Mouse (Mus musculus): Measurements from ENCODE around the gene Lrrc31. TPM values are rescaled to one million over a fixed set of nuclear protein-coding genes. Genes with fewer than 3 reads are reported as not detected.

Gene Lrrc31
- total and polyA plus RNA-seq, 2 experiments = not detected

- H3K4me1 ChIP-seq (ENCODE audit: control insufficient read depth, insufficient read depth, low read length) = no peaks in the 10 kb centered on the region
- no peak overlapping the region for H3K4me3 ChIP-seq (ENCODE audit: insufficient read depth, low read depth, low read length)
- 84% methylated on average over 2 of the region's 2 CpGs for WGBS
- H3K9ac ChIP-seq (ENCODE audit: low read depth, low read length) = no peak overlapping the region
- no peak for TF ChIP-seq CTCF (IDR thresholded peaks at IDR 0.05; ENCODE audit: low read depth, low read length)
- no peak for TF ChIP-seq POLR2A (IDR thresholded peaks at IDR 0.05; ENCODE audit: extremely low read depth, insufficient read depth, low read length)
- no peaks in the 10 kb centered on the region for H3K79me2 ChIP-seq (ENCODE audit: control insufficient read depth, insufficient read depth, low read length)
- H3K27ac ChIP-seq (replicated peaks; ENCODE audit: insufficient read depth, low read depth, low read length) = no peak overlapping the region
- DNase-seq (ENCODE audit: extremely low read depth, low read depth, low spot score) = no peak
- H3K36me3 ChIP-seq (ENCODE audit: control insufficient read depth, insufficient read depth, low read length) = no peaks in the 10 kb centered on the region
- no peaks in the 10 kb centered on the region for H3K27me3 ChIP-seq (ENCODE audit: control insufficient read depth, insufficient read depth, low read length)
These were observed 22.8 kb upstream of the Lrrc31 start for GRCm38 (mm10) chr3:30722461-30722860.

GRCm38 (mm10) chr3:30722036-30722435 is 22.4 kb upstream of the Lrrc31 start:
- TF ChIP-seq CTCF (IDR thresholded peaks at IDR 0.05; ENCODE audit: low read depth, low read length) (no peak), POLR2A (IDR thresholded peaks at IDR 0.05; ENCODE audit: extremely low read depth, insufficient read depth, low read length) (no peak)
- no peaks in the 10 kb centered on the region for H3K36me3 ChIP-seq (ENCODE audit: control insufficient read depth, insufficient read depth, low read length)
- H3K27ac ChIP-seq (replicated peaks; ENCODE audit: insufficient read depth, low read depth, low read length) = no peak overlapping the region
- no peaks in the 10 kb centered on the region for H3K27me3 ChIP-seq (ENCODE audit: control insufficient read depth, insufficient read depth, low read length)
- DNase-seq (ENCODE audit: extremely low read depth, low read depth, low spot score) = no peak
- no peak overlapping the region for H3K4me3 ChIP-seq (ENCODE audit: insufficient read depth, low read depth, low read length)
- no peaks in the 10 kb centered on the region for H3K4me1 ChIP-seq (ENCODE audit: control insufficient read depth, insufficient read depth, low read length)
- no peak overlapping the region for H3K9ac ChIP-seq (ENCODE audit: low read depth, low read length)
- H3K79me2 ChIP-seq (ENCODE audit: control insufficient read depth, insufficient read depth, low read length) = no peaks in the 10 kb centered on the region
- WGBS = 86% methylated on average over 4 of the region's 4 CpGs

- Histone ChIP-seq H3K9ac (ENCODE audit: low read depth, low read length) (no peak overlapping the region), H3K4me3 (ENCODE audit: insufficient read depth, low read depth, low read length) (no peak overlapping the region), H3K27me3 (ENCODE audit: control insufficient read depth, insufficient read depth, low read length) (no peaks in the 10 kb centered on the region), H3K4me1 (ENCODE audit: control insufficient read depth, insufficient read depth, low read length) (no peaks in the 10 kb centered on the region), H3K27ac (replicated peaks; ENCODE audit: insufficient read depth, low read depth, low read length) (no peak overlapping the region), H3K79me2 (ENCODE audit: control insufficient read depth, insufficient read depth, low read length) (no peaks in the 10 kb centered on the region), H3K36me3 (ENCODE audit: control insufficient read depth, insufficient read depth, low read length) (no peaks in the 10 kb centered on the region)
- no peak for DNase-seq (ENCODE audit: extremely low read depth, low read depth, low spot score)
- WGBS = 83% methylated on average over 3 of the region's 3 CpGs
- no peak for TF ChIP-seq CTCF (IDR thresholded peaks at IDR 0.05; ENCODE audit: low read depth, low read length)
- no peak for TF ChIP-seq POLR2A (IDR thresholded peaks at IDR 0.05; ENCODE audit: extremely low read depth, insufficient read depth, low read length)
These were observed 19.0 kb upstream of the Lrrc31 start for GRCm38 (mm10) chr3:30718649-30719048.

- Histone ChIP-seq H3K4me1 (ENCODE audit: control insufficient read depth, insufficient read depth, low read length) (no peaks in the 10 kb centered on the region), H3K36me3 (ENCODE audit: control insufficient read depth, insufficient read depth, low read length) (no peaks in the 10 kb centered on the region), H3K27ac (replicated peaks; ENCODE audit: insufficient read depth, low read depth, low read length) (no peak overlapping the region), H3K79me2 (ENCODE audit: control insufficient read depth, insufficient read depth, low read length) (no peaks in the 10 kb centered on the region), H3K4me3 (ENCODE audit: insufficient read depth, low read depth, low read length) (no peak overlapping the region), H3K27me3 (ENCODE audit: control insufficient read depth, insufficient read depth, low read length) (no peaks in the 10 kb centered on the region), H3K9ac (ENCODE audit: low read depth, low read length) (no peak overlapping the region)
- no peak for DNase-seq (ENCODE audit: extremely low read depth, low read depth, low spot score)
- no peak for TF ChIP-seq POLR2A (IDR thresholded peaks at IDR 0.05; ENCODE audit: extremely low read depth, insufficient read depth, low read length)
- no peak for TF ChIP-seq CTCF (IDR thresholded peaks at IDR 0.05; ENCODE audit: low read depth, low read length)
- WGBS = 94% methylated on average over 1 of the region's 1 CpGs
These were observed 13.7 kb upstream of the Lrrc31 start for GRCm38 (mm10) chr3:30713334-30713733.

GRCm38 (mm10) chr3:30710191-30710590 is 10.5 kb upstream of the Lrrc31 start:
- Histone ChIP-seq H3K27me3 (ENCODE audit: control insufficient read depth, insufficient read depth, low read length) (no peaks in the 10 kb centered on the region), H3K79me2 (ENCODE audit: control insufficient read depth, insufficient read depth, low read length) (no peaks in the 10 kb centered on the region), H3K4me1 (ENCODE audit: control insufficient read depth, insufficient read depth, low read length) (no peaks in the 10 kb centered on the region), H3K4me3 (ENCODE audit: insufficient read depth, low read depth, low read length) (no peak overlapping the region), H3K9ac (ENCODE audit: low read depth, low read length) (no peak overlapping the region), H3K36me3 (ENCODE audit: control insufficient read depth, insufficient read depth, low read length) (no peaks in the 10 kb centered on the region), H3K27ac (replicated peaks; ENCODE audit: insufficient read depth, low read depth, low read length) (no peak overlapping the region)
- WGBS = 82% methylated on average over 6 of the region's 6 CpGs
- no peak for DNase-seq (ENCODE audit: extremely low read depth, low read depth, low spot score)
- TF ChIP-seq CTCF (IDR thresholded peaks at IDR 0.05; ENCODE audit: low read depth, low read length) (no peak), POLR2A (IDR thresholded peaks at IDR 0.05; ENCODE audit: extremely low read depth, insufficient read depth, low read length) (no peak)

GRCm38 (mm10) chr3:30706614-30707276 is 7.1 kb upstream of the Lrrc31 start:
- H3K36me3 ChIP-seq (ENCODE audit: control insufficient read depth, insufficient read depth, low read length) = no peaks in the 10 kb centered on the region
- WGBS = 71% methylated on average over 4 of the region's 4 CpGs
- TF ChIP-seq CTCF (IDR thresholded peaks at IDR 0.05; ENCODE audit: low read depth, low read length) (no peak), POLR2A (IDR thresholded peaks at IDR 0.05; ENCODE audit: extremely low read depth, insufficient read depth, low read length) (no peak)
- no peak overlapping the region for H3K27ac ChIP-seq (replicated peaks; ENCODE audit: insufficient read depth, low read depth, low read length)
- no peaks in the 10 kb centered on the region for H3K27me3 ChIP-seq (ENCODE audit: control insufficient read depth, insufficient read depth, low read length)
- no peak overlapping the region for H3K4me3 ChIP-seq (ENCODE audit: insufficient read depth, low read depth, low read length)
- DNase-seq (ENCODE audit: extremely low read depth, low read depth, low spot score) = no peak
- H3K4me1 ChIP-seq (ENCODE audit: control insufficient read depth, insufficient read depth, low read length) = no peaks in the 10 kb centered on the region
- H3K9ac ChIP-seq (ENCODE audit: low read depth, low read length) = no peak overlapping the region
- H3K79me2 ChIP-seq (ENCODE audit: control insufficient read depth, insufficient read depth, low read length) = no peaks in the 10 kb centered on the region

Measured in liver, adult 2 months (tissue).